Mouse (Mus musculus): ENCODE data around the gene Ccdc130. TPM values are rescaled to one million over a fixed set of nuclear protein-coding genes. Genes with fewer than 3 reads are reported as not detected.

The Ccdc130 gene
- total RNA-seq, 2 experiments from 2014 or later, result 25.7 to 27.2 TPM

Small RNA genes within 50 kb of the gene (microRNA-seq; reads per million reads assigned to microRNA genes)
- gene Mir23a, result 11,779 to 12,170 reads per million in 2 experiments
- gene Mir24-2, result 0 reads per million in 2 experiments
- 180 to 185 reads per million in 2 experiments for gene Mir27a
- gene Mir3074-2, result 0 reads per million in 2 experiments

Other genes with a start within 250 kb of the Ccdc130 start
- gene Palm3, start 248.9 kb downstream of the Ccdc130 start, total RNA-seq (2021), result 1 to 10 TPM; 3.5 to 4.1 TPM
- 1 to 10 TPM; 1.6 to 1.9 TPM for gene Il27ra, start 227.8 kb downstream of the Ccdc130 start, total RNA-seq (2021)
- not detected for gene Rln3, start 225.4 kb downstream of the Ccdc130 start, total RNA-seq (2021)
- gene Gm10643, start 205.2 kb downstream of the Ccdc130 start, total RNA-seq (2021), result 1 to 10 TPM; 4.9 to 5.6 TPM
- gene Rfx1, start 203.5 kb downstream of the Ccdc130 start, total RNA-seq (2021), result 10 to 100 TPM; 27.3 to 28.1 TPM
- 10 to 100 TPM; 16.9 to 17.6 TPM for gene Dcaf15, start 165.6 kb downstream of the Ccdc130 start, total RNA-seq (2021)
- gene Podnl1, start 144.4 kb downstream of the Ccdc130 start, total RNA-seq (2021), result not detected
- gene Cc2d1a, start 122.4 kb downstream of the Ccdc130 start, total RNA-seq (2021), result 10 to 100 TPM; 57.4 to 61.0 TPM
- 1 to 10 TPM; 3.1 to 3.2 TPM for gene 4930432K21Rik, start 122.4 kb downstream of the Ccdc130 start, total RNA-seq (2021)
- gene Nanos3, start 85.2 kb downstream of the Ccdc130 start, total RNA-seq (2021), result 1 to 10 TPM; 2.3 to 2.7 TPM
- gene Zswim4, start 33.3 kb downstream of the Ccdc130 start, total RNA-seq (2021), result 10 to 100 TPM; 17.0 to 17.3 TPM
- gene D8Ertd738e, start 20.7 kb downstream of the Ccdc130 start, total RNA-seq (2021), result 100 to 1,000 TPM; 132 to 136 TPM
- gene Mri1, start 13.1 kb downstream of the Ccdc130 start, total RNA-seq (2021), result 10 to 100 TPM; 17.4 to 17.5 TPM
- 100 to 1,000 TPM; 156 to 184 TPM for gene Cacna1a, start 118.1 kb upstream of the Ccdc130 start, total RNA-seq (2021)